Mouse (Mus musculus): ENCODE data around the gene Egfl7. TPM values are rescaled to one million over a fixed set of nuclear protein-coding genes. Genes with fewer than 3 reads are reported as not detected.

Gene Egfl7
- total RNA-seq, 1 experiment, result 104 TPM

DNA sequence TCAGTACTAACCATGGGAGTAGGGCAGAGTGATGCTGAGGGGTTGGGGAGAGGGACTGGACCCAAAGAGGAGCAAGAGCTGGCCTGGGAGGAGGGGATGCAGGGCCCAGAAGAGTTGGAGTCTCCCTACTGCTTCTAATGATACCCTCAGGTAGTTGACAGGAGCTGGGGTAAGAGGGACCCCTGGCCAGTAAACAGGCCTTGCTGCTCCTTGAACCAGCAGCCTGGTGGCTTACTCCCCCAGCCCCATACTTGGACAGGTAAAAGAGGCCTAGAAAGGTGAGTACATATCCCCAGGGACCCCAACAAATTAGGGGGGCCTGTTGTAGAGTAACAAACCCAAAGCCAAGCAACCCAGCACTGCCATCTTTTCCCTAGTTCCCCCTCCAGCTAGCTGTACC lies 29.0 kb downstream of the Egfl7 start:
- Histone ChIP-seq H3K9ac (ENCODE audit: insufficient read depth, low read depth, low read length, poor library complexity, severe bottlenecking) (no peak overlapping the region), H3K4me1 (ENCODE audit: control insufficient read depth in 2 of 2, insufficient read depth in 2 of 2, low read length in 2 of 2, poor library complexity in 1 of 2) (peaks cover 20 to 45% of the 10 kb centered on the region in 2 experiments), H3K36me3 (ENCODE audit: control insufficient read depth, insufficient read depth, low read length, poor library complexity, severe bottlenecking) (no peaks in the 10 kb centered on the region), H3K27ac (ENCODE audit: insufficient read depth, low read depth, low read length, poor library complexity, severe bottlenecking) (no peak overlapping the region), H3K4me3 (ENCODE audit: insufficient read depth in 1 of 2, low read depth in 1 of 2, low read length in 2 of 2, poor library complexity in 1 of 2, severe bottlenecking in 1 of 2) (no peak overlapping the region), H3K9me3 (ENCODE audit: control insufficient read depth, insufficient read depth, low read depth, low read length) (no peaks in the 10 kb centered on the region)
- no peak for TF ChIP-seq MAFK (IDR thresholded peaks at IDR 0.05; ENCODE audit: insufficient read depth, low read depth, low read length)
- DNase-seq (ENCODE audit: low read depth, low spot score), result no peak
- in situ Hi-C loops (cut with MboI; ENCODE audit: low sequenced_read_pairs in 2 of 2, unreplicated experiment in 2 of 2), result no loop called here

DNA sequence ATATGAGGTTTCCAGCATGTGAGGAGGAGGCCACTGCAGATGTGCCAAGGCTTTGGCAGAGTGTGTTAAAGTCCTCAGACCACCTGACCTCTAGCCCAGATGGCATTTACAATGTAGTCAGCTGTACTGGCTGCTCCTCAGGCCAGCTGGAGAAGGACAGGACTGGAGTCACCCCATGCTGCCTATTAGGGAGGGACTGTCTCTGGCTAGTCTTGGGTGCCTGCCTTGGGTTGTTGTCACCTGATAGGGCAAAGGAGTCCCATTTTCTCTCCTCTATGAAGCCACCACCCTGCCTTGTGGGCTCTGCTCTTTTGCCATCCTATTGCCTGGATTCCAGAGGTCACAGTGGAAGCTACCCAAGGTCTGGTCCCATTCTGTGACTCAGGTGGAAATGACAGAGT lies 29.4 kb downstream of the Egfl7 start:
- in situ Hi-C loops (cut with MboI; ENCODE audit: low sequenced_read_pairs in 2 of 2, unreplicated experiment in 2 of 2), result no loop called here
- no peak overlapping the region for H3K27ac ChIP-seq (ENCODE audit: insufficient read depth, low read depth, low read length, poor library complexity, severe bottlenecking)
- TF ChIP-seq HCFC1 (IDR thresholded peaks at IDR 0.05; ENCODE audit: borderline replicate concordance, insufficient read depth, low read length) (no peak), ZNF384 (IDR thresholded peaks at IDR 0.05; ENCODE audit: low read depth, low read length) (no peak), MAFK (IDR thresholded peaks at IDR 0.05; ENCODE audit: insufficient read depth, low read depth, low read length) (no peak), CHD2 (IDR thresholded peaks at IDR 0.05; ENCODE audit: low read depth, low read length) (no peak), ZC3H11A (IDR thresholded peaks at IDR 0.05; ENCODE audit: borderline replicate concordance, low read depth, low read length) (no peak)

DNA sequence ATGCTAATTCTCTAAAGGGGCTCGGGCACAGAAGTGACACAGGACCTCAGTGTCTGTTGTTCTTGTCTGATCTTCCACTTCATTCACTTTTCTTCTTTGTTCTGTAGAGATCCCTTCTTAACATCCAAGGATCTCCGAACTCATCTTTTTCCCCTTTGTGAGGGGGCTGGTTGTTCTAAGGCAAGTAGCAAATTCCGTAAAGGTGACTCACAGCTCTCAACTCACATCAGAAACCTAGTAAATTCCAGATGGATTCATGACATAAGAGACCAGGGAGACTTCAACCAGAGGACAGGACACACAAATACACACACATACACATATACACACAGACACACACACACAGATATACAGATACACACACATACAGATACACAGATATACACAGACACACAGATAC lies 30.7 kb downstream of the Egfl7 start:
- in situ Hi-C loops (cut with MboI; ENCODE audit: low sequenced_read_pairs in 2 of 2, unreplicated experiment in 2 of 2), result no loop called here
- H3K9me3 ChIP-seq (ENCODE audit: control insufficient read depth, insufficient read depth, low read depth, low read length), result no peaks in the 10 kb centered on the region

More for the DNA sequence above, 29.4 kb downstream of the Egfl7 start:
- Histone ChIP-seq H3K9me3 (ENCODE audit: control insufficient read depth, insufficient read depth, low read depth, low read length) (no peaks in the 10 kb centered on the region), H3K4me1 (ENCODE audit: control insufficient read depth in 2 of 2, insufficient read depth in 2 of 2, low read length in 2 of 2, poor library complexity in 1 of 2) (peaks cover 20 to 47% of the 10 kb centered on the region in 2 experiments), H3K9ac (ENCODE audit: insufficient read depth, low read depth, low read length, poor library complexity, severe bottlenecking) (no peak overlapping the region), H3K4me3 (ENCODE audit: insufficient read depth in 1 of 2, low read depth in 1 of 2, low read length in 2 of 2, poor library complexity in 1 of 2, severe bottlenecking in 1 of 2) (no peak overlapping the region), H3K36me3 (ENCODE audit: control insufficient read depth, insufficient read depth, low read length, poor library complexity, severe bottlenecking) (no peaks in the 10 kb centered on the region)
- DNase-seq (ENCODE audit: low read depth, low spot score), result no peak

DNA sequence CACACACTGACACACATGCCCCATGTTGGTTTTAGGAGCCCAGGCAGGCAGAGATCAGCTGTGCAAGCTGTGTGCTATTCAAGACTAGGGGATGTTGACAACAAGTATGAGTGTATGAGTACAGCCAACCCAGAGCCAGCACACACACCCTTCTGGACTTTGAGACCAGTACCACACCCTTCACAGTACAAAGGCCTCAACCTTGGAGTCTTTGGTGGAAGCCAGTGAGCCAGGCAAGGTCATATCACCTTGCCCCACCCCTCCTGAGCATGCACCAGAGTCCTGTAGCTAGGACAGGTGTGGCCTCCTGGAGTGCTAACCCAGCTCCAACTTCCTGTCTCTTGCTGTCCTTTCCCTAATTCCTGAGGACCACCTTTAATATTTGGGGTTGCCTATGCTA lies 31.2 kb downstream of the Egfl7 start:
- in situ Hi-C loops (cut with MboI; ENCODE audit: low sequenced_read_pairs in 2 of 2, unreplicated experiment in 2 of 2), result no loop called here
- Histone ChIP-seq H3K4me1 (ENCODE audit: control insufficient read depth in 2 of 2, insufficient read depth in 2 of 2, low read length in 2 of 2, poor library complexity in 1 of 2) (peaks cover 19 to 41% of the 10 kb centered on the region in 2 experiments), H3K9me3 (ENCODE audit: control insufficient read depth, insufficient read depth, low read depth, low read length) (no peaks in the 10 kb centered on the region), H3K9ac (ENCODE audit: insufficient read depth, low read depth, low read length, poor library complexity, severe bottlenecking) (no peak overlapping the region), H3K4me3 (ENCODE audit: insufficient read depth in 1 of 2, low read depth in 1 of 2, low read length in 2 of 2, poor library complexity in 1 of 2, severe bottlenecking in 1 of 2) (no peak overlapping the region), H3K36me3 (ENCODE audit: control insufficient read depth, insufficient read depth, low read length, poor library complexity, severe bottlenecking) (no peaks in the 10 kb centered on the region), H3K27ac (ENCODE audit: insufficient read depth, low read depth, low read length, poor library complexity, severe bottlenecking) (peak overlapping the region; percentile 69; the same call in 1 of the 2 replicates)
- DNase-seq (ENCODE audit: low read depth, low spot score), result no peak
- TF ChIP-seq MAFK (IDR thresholded peaks at IDR 0.05; ENCODE audit: insufficient read depth, low read depth, low read length) (no peak), ZNF384 (IDR thresholded peaks at IDR 0.05; ENCODE audit: low read depth, low read length) (no peak; the same call in 1 of the 2 replicates), HCFC1 (IDR thresholded peaks at IDR 0.05; ENCODE audit: borderline replicate concordance, insufficient read depth, low read length) (no peak), ZC3H11A (IDR thresholded peaks at IDR 0.05; ENCODE audit: borderline replicate concordance, low read depth, low read length) (no peak), CHD2 (IDR thresholded peaks at IDR 0.05; ENCODE audit: low read depth, low read length) (no peak)

More for the DNA sequence above, 30.7 kb downstream of the Egfl7 start:
- Histone ChIP-seq H3K9ac (ENCODE audit: insufficient read depth, low read depth, low read length, poor library complexity, severe bottlenecking) (no peak overlapping the region), H3K4me3 (ENCODE audit: insufficient read depth in 1 of 2, low read depth in 1 of 2, low read length in 2 of 2, poor library complexity in 1 of 2, severe bottlenecking in 1 of 2) (no peak overlapping the region), H3K27ac (ENCODE audit: insufficient read depth, low read depth, low read length, poor library complexity, severe bottlenecking) (peak overlapping the region; percentile 29), H3K36me3 (ENCODE audit: control insufficient read depth, insufficient read depth, low read length, poor library complexity, severe bottlenecking) (no peaks in the 10 kb centered on the region), H3K4me1 (ENCODE audit: control insufficient read depth in 2 of 2, insufficient read depth in 2 of 2, low read length in 2 of 2, poor library complexity in 1 of 2) (peaks cover 19 to 41% of the 10 kb centered on the region in 2 experiments)
- DNase-seq (ENCODE audit: low read depth, low spot score), result no peak
- TF ChIP-seq HCFC1 (IDR thresholded peaks at IDR 0.05; ENCODE audit: borderline replicate concordance, insufficient read depth, low read length) (no peak), CHD2 (IDR thresholded peaks at IDR 0.05; ENCODE audit: low read depth, low read length) (no peak; the same call in 1 of the 2 replicates), ZC3H11A (IDR thresholded peaks at IDR 0.05; ENCODE audit: borderline replicate concordance, low read depth, low read length) (no peak), MAFK (IDR thresholded peaks at IDR 0.05; ENCODE audit: insufficient read depth, low read depth, low read length) (no peak), ZNF384 (IDR thresholded peaks at IDR 0.05; ENCODE audit: low read depth, low read length) (no peak)

DNA sequence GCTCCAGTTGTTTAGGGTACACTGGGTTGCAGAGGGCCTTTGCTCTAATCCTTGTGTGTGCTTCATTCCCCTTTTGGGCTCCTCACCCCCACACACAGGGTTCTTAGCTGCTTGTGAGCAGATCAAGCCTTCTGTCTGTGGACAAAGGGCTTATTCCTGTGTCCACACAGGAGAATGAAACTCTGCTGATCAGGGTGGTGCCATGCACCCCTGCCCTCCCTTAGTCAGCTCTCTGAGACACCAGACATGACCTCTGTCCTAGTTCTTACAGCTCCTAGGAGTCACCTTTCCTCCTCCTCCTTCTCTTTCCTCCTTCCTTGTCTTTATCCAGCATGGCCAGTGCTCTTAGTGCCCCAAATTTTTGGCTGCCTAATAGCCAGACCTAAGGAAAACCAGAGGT lies 32.1 kb downstream of the Egfl7 start:
- H3K27ac ChIP-seq (ENCODE audit: insufficient read depth, low read depth, low read length, poor library complexity, severe bottlenecking), result peak overlapping the region; percentile 69; the same call in 1 of the 2 replicates
- no peaks in the 10 kb centered on the region for H3K36me3 ChIP-seq (ENCODE audit: control insufficient read depth, insufficient read depth, low read length, poor library complexity, severe bottlenecking)
- DNase-seq (ENCODE audit: low read depth, low spot score), result no peak
- in situ Hi-C loops (cut with MboI; ENCODE audit: low sequenced_read_pairs in 2 of 2, unreplicated experiment in 2 of 2), result no loop called here
- no peak overlapping the region for H3K9ac ChIP-seq (ENCODE audit: insufficient read depth, low read depth, low read length, poor library complexity, severe bottlenecking)
- H3K4me1 ChIP-seq (ENCODE audit: control insufficient read depth in 2 of 2, insufficient read depth in 2 of 2, low read length in 2 of 2, poor library complexity in 1 of 2), result peaks cover 19 to 39% of the 10 kb centered on the region in 2 experiments
- TF ChIP-seq ZNF384 (IDR thresholded peaks at IDR 0.05; ENCODE audit: low read depth, low read length), result no peak
- TF ChIP-seq CHD2 (IDR thresholded peaks at IDR 0.05; ENCODE audit: low read depth, low read length), result no peak
- no peak for TF ChIP-seq MAFK (IDR thresholded peaks at IDR 0.05; ENCODE audit: insufficient read depth, low read depth, low read length)
- no peak for TF ChIP-seq HCFC1 (IDR thresholded peaks at IDR 0.05; ENCODE audit: borderline replicate concordance, insufficient read depth, low read length)
- TF ChIP-seq ZC3H11A (IDR thresholded peaks at IDR 0.05; ENCODE audit: borderline replicate concordance, low read depth, low read length), result no peak
- H3K9me3 ChIP-seq (ENCODE audit: control insufficient read depth, insufficient read depth, low read depth, low read length), result no peaks in the 10 kb centered on the region
- H3K4me3 ChIP-seq (ENCODE audit: insufficient read depth in 1 of 2, low read depth in 1 of 2, low read length in 2 of 2, poor library complexity in 1 of 2, severe bottlenecking in 1 of 2), result no peak overlapping the region
